Mouse (Mus musculus) spleen, adult 2 months (tissue): Measurements from ENCODE around the gene Tnnt1.

ENCODE experiments used
- CTCF ChIP-seq: fragments of 200-500 bp; IDR thresholded peaks from 2 replicates; pipeline ENCODE4 v1.5.1; 2011; ENCODE audit warnings: mild to moderate bottlenecking, inconsistent platforms; ENCODE audit not compliant: insufficient read depth, insufficient read length, insufficient replicate concordance; ENCODE audit errors: extremely low read depth
- POLR2A ChIP-seq: fragments of 200-500 bp; IDR thresholded peaks from 2 replicates; pipeline ENCODE4 v1.6.1; 2011; ENCODE audit warnings: low read depth, low read length, inconsistent platforms

- no peak for TF ChIP-seq POLR2A
- no peak for TF ChIP-seq CTCF
Measured at GRCm38 (mm10) chr7:4521231-4522003, 5.2 kb upstream of the Tnnt1 start.
